Mouse (Mus musculus) A20 (cell line): ENCODE results near the gene Mrps34.

Source experiments
- DNase-seq: peaks from one replicate; pipeline ENCODE4 v3.0.0-alpha.2; 2011; ENCODE audit warnings: low read depth, low spot score

Mrps34 gene

DNA sequence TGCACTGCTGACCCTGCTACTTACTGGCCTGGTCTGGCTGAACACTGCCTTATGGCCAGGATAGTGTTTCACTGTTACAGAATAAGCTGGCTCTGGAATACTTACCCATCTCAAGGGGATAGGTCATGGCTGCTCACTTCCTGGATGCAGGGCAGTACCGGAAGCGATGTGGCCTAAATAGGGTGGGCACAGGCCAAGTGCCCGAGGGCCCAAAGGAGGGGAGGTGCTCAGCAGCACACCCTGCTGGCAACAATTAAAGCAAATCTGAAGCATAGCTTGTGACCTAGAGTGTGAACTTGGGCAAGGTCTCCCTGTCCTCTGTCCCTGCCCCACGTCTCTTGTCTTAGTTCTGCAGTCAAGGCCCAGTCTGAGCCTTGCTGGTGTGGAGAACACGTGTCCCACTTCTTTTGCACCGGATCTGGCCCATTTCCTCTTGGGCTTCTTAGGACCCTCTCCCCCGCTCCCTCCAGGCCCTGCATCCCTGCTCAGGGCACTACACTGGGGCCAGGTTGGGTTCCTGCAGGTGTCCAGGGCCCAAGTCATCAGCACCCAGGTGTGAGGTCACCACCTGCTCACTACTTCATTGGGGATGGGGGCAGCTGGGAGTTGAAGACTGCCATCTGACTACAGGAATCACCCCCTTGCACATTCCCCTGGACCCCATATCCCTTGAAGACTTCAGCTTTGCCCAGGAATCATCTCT lies 13.0 kb upstream of the Mrps34 start:
- peak; percentile 59 for DNase-seq

DNA sequence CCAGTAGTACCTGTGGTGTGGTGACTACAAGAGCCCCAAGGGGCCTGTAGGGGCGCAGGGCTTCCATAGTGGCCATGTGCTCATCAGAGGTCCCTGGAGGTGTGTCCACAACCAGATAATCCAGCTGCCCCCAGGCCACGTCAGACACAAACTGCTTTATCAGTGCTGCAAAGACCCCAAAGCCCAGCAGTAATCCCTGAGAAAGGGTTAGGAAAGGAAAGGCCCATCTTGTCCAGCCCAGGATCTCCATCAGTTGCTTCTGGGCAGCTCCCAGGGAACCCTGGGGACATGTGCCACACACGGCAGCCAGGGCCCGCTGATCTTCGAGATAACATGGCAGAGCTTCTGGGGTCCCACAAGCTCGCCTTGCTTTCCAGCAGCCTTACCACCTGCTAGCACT lies 10.5 kb upstream of the Mrps34 start:
- no peak for DNase-seq

DNA sequence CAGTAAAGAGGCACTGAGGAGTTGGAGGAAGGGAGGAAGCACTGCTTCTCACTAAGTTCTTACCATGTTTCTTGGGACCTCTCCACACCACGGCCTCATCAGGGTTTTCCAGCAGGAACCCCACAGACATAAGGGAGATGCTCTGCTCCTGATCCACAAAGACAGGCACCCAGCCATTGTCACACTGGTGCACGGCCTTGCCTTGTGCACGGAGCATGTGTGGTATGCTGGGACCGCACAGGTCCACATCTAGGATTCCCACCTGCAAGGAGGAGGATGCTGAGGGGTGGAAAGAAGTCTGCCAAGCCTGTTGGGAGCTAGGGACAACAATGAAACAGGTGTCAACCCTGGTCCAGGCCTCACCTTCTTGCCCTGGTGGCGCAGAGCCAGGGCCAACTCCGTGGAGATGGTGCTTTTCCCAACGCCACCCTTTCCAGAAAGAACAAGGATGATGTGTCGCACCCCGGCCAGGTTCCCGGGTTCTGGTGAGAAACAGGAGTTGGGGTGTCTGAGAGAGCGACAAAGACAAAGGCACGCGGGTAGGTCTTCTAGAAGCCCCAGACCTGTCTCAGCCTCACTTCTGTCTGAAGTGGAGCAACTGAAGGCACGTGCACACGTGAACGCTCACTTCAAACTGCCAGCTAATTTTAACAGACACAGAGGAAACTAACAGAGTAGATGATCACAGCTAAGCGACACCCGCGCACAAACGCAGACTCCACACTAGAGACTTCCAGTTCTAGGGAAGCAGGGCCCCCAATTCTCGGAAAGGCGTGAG lies 9.4 kb upstream of the Mrps34 start:
- DNase-seq, result no peak

DNA sequence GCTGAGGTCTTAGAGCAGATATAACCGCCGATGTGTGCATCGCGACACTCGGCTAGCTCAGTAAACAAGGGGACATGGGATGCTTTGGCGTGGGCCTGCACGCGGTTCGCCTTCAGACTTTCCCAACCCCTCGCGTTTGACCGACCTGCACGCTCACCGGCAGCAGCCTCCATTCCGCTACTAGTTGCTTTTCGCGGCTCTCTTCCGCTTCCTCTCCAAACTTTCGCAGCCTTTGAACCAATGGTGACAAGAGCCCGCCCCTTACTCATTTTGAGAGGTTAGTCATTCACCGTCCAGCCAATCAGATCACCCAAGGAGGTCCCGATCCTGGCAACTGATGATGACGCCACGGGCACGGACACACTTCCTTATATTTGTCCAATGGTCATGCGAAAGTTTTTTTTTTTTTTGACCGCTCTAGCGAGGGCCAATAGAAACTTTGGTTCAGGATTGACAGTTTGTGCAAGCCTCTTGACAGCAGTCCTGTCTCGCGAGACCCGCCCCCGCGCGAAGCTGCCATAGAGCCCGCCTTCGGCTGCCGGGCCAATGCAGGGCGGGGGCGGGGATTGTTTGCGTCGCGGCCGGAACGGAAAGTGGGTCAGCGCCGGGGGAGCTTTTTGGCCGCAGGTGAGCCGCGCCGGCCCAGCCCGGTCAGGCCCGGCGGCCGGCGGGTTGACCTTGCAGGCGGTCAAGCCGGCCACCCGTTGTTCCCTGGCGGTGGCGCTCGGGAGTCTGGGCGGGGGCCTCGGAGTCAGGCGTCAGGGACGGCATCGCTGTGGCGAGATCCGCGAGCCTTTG lies 8.6 kb upstream of the Mrps34 start, which contains the start of the genes Nubp2 and Spsb3:
Nubp2 (minus strand) TSS at position 216 of the 798 bp plus-strand sequence.
Spsb3 (plus strand) TSS at position 510 of the 798 bp plus-strand sequence.
- peak; percentile 97 for DNase-seq

DNA sequence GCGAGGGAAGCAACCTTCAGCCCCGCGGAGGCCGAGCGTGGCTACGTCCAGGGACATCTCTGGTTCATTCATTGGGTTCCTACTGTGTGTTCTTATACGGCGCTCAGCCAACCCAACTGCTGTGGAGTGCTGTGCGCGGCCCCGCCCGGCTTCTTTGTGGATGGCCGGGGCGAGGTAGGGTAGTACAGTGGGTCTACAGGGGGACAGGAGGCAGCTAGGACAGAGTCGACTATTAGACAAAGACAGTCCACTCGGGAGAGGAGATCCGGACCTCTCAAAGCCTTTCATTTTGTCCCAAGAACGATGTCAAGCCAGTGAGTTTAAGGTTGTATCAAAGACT lies 8.0 kb upstream of the Mrps34 start:
- DNase-seq, result no peak

DNA sequence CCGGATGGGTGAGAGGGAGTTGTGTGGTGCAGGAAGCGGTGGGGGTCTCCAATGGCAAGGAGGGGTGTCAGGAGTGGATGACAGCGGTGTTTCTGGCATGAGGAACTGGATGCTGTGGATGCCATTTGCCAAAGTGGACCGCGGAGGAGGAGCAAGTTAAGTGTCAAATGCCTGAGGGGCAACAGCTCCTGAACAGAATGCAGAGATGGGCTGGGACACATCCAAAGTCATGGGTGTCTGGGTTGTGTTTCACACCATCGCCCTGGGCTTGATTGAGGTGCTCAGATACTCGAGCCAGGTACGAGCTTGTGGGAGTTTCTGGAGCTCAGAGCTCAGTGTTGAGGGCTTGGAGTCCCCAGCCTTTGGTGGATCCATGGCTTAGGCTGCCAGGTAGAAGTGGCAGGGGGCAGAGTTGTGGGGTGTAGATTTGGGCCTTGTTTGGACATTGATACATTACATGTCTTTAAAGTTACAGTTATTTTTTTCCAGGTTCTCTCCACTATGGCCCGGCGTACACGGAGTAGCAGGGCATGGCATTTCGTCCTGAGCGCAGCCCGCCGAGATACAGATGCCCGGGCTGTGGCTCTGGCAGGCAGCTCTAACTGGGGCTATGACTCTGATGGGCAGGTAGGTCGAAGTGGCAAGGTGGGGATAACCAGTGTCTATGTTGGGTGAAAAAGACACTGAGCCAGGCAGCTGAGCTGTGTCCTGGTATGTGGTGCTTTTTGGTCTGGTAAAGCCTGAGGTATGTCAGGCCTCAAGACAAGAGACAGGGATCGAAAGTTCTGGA lies 7.4 kb upstream of the Mrps34 start:
- DNase-seq, result no peak

DNA sequence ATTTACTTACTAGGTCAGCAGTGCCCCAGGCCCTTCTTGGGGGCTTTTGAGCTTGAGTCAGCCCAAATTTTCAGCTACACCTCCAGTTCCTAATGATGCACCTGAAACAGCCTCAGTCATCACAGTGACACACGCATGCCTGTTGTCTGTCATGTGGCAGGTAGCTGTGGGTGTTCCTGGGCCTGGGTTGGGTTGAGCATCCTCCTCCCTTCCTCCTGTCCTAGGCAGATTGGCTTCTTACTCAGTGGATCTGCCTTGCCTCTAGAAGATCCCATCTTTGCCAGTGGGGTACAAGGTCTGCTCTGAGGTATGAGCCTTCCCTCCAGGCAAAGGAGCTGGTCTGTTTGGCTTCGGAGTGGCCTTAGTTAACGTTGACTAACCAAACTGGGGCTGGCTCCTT lies 6.1 kb upstream of the Mrps34 start:
- DNase-seq, result no peak

DNA sequence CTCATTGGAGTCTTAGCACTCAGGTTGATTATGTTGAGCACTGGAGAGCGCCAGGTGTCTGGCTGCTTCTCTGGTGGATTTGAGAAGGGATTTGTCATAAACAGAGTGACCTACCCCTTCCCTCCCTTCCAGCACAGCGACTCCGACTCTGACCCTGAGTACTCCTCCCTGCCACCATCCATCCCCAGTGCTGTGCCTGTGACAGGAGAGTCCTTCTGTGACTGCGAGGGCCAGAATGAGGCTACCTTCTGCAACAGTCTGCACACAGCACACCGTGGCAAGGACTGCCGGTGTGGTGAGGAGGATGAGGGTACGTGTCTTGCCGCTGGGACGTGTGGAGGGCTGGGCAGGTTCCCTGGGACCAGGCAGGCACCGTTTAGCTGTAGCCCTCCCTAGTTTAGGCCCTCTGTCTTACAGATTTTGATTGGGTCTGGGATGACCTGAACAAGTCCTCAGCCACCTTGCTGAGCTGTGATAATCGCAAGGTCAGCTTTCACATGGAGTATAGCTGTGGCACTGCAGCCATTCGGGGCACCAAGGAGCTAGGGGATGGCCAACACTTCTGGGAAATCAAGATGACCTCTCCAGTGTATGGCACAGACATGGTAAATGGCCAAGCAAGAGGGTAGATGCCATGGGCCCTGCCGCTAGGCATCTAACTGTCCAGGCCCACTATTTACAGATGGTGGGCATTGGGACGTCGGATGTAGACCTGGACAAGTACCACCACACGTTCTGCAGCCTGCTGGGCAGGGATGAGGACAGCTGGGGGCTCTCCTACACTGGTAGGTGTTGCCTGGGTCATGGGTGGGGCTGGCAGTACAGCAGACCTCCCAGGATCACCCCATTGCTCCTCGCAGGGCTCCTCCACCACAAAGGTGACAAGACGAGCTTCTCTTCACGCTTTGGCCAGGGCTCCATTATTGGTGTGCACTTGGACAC lies 4.5 kb upstream of the Mrps34 start:
- no peak for DNase-seq

DNA sequence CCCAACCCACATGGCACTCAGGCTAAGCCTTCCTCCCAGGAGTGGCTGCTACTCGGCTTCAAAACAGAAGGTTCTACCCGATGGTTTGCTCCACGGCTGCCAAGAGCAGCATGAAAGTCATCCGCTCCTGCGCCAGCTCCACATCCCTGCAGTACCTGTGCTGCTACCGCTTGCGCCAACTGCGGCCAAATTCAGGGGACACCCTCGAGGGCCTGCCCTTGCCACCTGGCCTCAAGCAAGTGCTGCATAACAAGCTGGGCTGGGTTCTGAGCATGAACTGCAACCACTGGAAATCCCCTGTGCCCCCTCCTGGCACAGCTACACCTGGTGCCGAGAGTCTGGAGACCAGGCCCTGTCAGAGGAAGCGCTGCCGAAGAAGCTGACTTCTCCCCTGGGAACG lies 3.6 kb upstream of the Mrps34 start:
- DNase-seq, result peak; percentile 60

DNA sequence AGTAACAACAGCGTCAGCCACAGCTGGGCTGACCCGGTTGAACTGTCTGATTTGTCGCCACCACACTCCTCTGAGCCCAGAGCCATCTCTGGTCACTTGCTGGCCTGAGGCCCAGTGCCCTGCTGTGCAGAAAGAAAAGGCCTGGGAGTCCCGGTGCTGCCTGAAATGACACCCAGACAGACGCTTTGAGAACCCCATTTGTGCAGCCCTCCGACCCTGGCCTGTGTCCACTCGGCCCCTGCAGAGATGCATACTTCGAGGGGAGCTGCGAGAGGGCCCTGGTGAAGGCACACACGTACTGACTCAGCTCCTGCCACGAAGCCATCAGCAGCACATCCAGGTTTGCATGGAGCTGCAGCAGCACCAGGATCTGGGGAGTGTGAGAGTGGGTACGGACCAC lies 2.1 kb upstream of the Mrps34 start:
- no peak for DNase-seq

DNA sequence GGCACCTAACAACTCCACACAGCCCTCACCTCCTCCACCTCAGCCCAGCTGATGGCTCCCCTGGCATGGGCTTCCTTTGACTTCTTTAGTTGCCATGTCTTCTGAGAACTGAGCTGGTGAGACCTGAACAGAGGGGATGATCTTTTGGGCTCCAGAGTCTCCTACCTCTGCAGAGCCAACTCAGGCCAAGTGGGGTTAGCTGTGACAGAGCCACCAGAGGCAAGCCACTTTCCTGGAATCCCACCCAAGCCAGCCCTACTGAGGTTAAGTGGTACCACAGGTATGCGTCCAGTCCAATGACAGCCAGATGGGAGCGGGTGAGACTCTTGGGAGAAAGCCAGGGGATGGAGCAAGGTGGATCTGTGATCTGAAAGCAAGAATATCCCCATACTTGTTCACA lies 1.6 kb upstream of the Mrps34 start:
- no peak for DNase-seq

DNA sequence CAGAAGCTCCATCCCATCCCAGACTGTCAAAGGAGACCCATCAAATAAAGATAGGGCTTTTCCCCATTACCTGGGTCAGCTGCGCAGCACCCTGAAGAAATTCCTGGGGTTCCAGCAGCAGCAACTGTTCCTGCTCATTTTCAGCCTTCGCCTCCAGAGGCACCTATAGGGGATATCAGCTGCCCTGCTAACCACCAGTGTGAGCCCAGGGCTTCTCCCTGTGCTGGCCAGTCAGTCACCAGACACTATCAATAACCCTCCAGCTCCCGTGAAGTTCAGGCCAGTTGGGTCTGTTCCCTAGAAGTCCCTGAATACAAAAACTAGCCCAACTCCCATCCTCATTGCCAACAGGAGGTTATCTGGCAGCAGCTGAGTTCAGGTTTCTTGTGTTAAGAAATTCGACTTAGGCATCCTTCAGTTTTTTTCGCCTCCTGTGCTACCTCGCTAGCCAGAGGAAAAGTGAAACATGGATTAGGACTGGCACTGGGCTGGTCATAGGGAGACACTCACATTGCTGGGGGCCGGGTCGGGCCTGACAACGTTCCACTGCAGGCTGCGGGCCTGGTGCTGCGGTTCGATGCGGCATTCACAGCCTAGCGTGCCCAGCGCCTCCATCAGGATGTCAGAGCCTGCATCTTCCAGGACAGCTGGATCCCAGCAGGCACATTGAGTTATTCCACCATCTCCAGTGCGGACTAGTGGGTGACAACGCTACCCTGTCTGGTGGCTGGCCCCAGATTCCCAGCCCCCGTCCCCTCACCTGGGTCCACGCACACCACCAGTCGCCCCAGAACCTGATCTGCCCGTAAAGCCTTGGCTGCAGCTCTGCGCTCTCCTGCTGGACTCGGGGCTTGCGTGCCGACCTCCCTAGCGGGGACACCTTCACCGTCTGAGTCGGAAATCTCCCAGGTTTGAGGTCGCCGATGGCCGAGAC lies 588 bp upstream of the Mrps34 start:
- peak; percentile 27 for DNase-seq

DNA sequence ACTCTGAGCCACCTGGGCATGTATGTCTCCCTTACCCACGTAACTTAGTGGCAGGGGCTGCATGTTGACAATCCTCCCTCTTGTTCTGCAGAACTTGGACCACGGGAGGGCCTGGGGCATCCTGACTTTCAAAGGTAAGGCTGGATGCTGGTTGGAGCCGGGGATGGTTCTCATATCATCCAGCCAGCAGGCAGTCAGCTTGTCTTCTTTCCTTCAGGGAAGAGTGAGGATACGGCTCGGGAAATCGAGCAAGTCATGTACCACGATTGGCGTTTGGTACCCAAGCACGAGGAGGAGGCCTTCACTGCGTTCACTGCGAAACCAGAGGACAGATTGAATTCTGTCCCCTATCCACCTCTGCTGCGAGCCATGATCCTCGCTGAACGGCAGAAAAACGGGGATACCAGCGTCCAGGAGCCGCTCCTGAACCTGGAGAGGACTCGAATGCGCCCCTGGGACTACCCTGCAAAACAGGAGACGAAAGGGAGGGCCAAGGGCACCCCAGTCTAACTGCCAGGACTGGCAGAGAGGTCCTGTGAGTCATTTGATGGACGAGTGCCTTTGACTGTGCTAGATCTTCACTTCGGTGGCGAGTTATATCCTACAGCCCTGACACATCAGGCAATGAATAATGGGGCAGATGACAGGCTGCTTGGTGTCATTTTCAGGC lies 790 bp downstream of the Mrps34 start:
- no peak for DNase-seq

DNA sequence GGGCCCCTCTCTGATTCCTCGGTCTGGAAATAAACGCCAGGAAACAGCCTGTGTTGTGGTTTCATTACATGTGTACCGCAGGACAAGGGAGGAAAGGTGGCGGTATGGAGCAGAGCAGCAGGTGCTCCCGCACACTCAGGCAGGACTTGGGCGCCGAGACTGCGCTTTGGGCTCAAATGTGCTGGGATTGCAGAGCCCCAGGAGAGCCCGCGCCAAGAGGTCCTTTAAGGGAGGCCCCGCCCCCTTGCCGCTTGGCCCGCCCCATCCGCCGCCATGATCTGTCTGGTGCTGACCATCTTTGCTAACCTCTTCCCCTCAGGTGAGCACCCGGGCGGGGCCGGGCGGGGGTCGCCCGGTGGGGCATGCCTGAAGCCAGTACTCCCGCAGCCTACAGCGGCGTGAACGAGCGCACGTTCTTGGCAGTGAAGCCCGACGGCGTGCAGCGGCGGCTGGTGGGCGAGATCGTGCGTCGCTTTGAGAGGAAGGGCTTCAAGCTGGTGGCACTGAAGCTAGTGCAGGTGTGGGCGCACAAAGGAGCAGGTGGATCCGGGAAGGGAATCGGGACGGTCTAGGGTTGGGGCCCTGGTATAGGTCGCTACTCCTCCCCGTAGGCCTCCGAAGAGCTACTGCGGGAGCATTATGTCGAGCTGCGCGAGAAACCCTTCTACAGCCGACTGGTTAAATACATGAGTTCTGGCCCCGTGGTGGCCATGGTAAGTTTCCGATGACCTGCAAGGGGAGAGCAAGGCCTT lies 1.5 kb downstream of the Mrps34 start, which contains the start of gene Nme3:
Nme3 (plus strand) TSS at position 260 of the 752 bp plus-strand sequence.
- peak; percentile 89 for DNase-seq

DNA sequence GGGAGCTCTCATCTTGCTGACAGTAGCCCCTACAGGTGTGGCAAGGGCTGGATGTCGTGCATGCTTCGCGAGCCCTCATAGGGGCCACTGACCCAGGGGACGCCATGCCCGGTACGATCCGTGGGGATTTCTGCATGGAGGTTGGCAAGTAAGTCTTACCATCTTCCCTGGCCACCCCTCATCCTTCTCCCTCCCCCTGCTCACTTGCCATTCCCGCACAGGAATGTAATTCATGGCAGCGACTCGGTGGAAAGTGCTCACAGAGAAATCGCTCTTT lies 2.0 kb downstream of the Mrps34 start:
- DNase-seq, result no peak

DNA sequence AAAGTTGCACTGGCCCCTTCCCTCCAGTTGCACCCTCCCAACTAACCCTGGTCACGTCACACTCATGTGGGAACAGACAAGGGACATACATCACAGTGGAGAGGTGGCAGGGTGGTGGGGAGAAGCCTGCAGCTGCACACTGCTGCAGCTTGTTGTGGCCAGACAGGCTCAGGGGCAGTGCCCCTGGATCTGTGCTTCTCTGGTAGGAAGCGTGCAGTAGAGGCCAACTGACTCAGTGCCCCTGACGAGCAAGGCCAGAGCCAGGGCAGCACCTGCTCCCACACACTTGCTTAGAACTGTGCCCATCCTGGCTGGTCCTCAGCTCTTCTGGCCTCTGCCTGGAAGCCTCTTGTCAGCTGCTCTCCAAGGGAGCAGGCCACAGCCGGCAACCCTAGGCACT lies 2.7 kb downstream of the Mrps34 start:
- no peak for DNase-seq

DNA sequence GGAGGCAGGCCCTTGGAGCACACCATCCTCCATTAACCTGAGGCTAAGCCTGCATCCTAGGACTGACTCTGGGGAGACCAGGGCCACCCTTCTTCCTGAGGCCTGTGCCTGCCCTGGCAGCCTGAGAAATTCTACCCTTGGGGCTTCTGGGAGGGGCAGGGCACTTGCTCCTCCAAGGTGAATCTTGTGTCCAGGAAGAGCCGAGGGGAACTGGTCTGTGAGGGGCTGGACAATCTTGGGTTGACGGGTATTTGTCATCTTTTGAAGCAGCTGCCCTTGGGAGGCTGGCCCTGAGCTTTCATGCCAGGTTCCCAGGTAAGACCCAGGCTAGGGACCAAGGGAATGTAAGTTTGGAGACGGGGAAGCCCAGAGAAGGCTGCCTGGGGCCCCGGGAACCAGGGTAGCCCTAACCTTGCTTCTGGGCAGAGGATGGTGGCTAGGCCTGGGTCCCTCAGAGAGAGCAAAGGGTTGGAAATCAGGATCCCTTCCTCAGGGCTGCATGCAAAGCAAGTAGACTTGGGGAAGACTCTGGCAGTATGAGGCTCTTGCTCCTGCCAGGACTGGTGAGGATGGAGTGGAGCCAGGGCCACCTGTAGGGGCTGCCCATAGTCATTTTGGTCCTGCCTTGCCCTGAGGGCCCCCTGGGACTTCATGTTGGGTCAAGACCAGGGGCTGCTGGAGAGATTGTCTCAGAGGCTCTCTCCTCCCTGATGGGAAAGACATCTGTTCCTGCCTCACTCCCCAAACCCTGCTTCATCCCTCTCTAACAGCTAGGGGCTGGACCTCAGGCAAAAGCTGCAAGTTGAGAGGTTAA lies 3.3 kb downstream of the Mrps34 start:
- no peak for DNase-seq
